Mouse (Mus musculus): ENCODE measurements at regions not wholly inside any gene's neighbourhood (a gene's known extent, or its start where the extent isn't known, plus 50 kb on each side); places are given as distances from the start of the nearest gene placed in this dataset.

DNA sequence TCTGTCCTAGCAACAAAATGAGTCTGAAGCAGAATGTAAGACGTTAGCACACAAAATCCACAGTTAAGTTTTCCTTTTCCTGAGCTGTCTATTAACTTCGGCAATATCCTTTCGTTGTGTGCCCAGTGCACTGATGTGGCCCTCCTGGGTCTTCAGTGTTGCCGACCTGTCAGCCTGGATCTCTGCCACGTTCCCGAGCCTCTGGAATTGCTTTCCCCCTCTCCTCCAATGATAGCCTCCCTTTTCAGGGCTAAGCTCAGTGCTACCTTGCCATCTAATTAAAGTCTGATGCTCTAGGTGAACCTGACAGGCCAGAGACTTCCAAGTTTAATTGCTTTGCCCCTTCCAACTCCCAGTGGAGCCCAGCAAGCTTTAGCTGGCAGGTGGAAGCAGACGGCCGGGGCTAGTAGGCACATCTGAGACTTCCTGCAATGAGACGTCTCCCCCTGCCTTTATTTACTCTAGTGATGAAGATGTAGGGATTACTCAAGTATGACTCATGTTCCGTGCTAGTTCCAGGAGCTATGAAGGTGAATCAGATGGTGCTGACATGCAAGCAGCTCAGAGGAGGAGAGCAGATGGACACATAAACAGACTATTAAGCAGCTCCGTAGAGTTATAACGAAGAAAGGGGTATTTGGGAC lies 894.3 kb upstream of the Car8 start:
- peak; percentile 57 for DNase-seq (ENCODE audit: low read depth)

DNA sequence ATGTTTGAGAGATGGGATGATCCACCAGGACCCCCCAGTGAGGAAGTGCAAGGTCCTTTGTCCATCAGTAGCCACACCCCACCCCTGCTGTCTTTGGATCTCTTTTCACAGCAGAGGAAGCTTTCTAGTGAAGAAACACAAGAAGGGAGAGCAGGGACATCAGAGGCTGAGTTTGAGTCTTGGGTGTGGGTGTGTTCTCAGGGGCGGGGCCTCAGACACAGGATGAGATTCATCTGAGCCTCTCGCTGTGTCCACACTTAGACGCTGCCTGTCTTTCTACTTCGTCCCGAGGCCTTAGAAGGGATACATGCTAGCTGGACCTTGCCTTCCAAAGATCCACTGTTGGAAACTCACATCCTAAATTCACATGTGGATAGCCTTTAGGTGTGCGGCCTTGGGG lies 893.5 kb upstream of the Car8 start:
- no peak for DNase-seq (ENCODE audit: low read depth)

DNA sequence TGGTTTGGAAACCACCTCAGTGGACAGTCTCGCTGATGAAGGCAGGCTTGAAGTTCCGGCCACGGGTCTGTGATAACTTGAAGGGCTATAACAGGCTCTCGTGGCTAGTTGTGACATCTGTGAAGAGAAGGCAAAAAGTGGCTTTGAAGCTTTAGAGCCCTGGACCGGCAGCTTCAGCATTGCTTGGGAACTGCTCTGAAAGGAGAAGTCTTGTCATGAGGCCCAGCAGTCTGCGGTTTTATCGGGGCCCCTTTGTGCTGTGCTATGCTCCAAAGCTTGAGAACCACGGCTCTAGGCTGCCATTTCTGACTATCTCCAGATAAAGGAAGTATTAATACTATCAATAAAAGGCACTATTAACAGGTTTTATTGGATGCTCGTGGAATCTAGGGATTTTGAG lies 892.8 kb upstream of the Car8 start:
- no peak for DNase-seq (ENCODE audit: low read depth)

DNA sequence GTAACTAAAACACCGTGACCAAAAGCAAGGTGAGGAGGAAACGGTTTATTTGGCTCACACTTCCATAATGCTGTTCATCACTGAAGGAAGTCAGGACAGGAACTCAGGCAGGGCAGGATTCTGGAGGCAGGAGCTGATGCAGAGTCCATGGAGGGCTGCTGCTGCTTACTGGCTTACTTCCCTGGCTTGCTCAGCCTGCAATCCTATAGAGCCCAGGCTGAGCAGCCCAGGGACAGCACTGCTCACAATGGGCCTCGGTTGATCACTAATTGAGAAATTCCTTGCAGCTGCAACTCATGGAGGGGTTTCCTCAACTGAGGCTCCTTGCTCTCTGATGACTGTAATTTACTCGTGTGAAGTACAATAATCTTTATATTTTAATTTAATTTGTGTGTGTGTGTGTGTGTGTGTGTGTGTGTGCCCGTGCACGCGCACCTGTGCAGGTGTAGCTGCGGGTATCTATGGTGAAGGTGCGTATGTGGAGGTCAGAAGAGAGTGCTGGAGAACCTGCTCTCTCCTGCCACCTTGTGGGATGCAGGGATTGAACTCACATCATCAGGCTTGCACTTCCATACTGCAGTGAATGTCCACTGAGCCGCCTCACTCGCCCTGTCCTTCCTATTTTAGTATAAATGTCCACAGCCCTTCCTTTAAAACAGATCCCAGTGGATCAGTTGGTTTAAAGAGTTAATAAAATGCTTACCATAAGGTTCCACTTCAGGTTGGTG lies 886.6 kb upstream of the Car8 start:
- peak; percentile 57 for DNase-seq (ENCODE audit: low read depth)

DNA sequence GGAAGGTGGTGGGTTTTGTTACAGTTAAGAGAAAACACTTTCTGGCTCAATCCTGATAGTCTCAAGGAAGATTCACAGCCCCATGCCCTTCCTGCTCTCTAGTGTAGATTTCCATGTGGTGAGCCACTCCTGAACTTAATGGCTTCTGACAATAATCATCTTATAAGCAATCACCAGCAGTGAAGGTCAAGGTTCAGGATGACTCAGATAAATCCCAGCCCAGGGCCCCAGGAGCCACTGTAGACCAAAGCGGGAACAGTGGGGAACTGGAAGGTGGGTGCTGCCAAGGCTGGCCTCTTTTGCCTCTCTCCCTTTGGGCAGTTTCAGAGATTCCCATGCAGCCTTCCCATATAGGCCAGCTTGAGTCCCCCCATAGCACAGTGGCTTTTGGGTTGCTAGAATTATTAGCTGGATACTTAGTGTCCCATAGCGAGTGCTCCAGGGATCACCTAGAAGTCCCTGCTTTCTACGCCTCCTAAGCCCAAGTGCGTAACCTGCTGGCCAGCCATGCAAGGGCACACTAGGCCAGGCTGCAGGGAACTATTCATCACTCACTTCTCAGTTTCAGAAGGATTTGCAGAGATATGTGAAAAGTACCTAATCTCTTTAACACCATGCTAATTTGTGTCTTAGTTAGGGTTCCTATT lies 885.9 kb upstream of the Car8 start:
- no peak for DNase-seq (ENCODE audit: low read depth)

DNA sequence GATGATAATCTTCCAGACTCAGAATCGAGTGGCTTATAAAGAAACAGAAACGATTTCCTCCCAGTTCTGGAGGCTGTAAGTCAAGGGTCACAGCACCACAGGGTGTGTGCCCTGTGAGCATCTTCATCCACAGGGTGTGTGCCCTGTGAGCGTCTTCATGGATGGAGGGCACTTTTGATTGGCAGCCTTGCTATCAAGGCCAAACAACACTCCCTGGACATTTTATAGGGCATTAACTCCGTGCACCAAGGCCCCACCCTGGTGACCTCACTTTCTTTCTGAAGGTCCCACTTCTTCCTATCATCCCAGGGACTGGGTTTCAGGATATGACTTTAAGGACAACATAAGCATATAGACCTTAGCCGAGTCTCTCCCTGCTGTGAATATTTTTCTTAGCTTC lies 885.3 kb upstream of the Car8 start:
- no peak for DNase-seq (ENCODE audit: low read depth)

DNA sequence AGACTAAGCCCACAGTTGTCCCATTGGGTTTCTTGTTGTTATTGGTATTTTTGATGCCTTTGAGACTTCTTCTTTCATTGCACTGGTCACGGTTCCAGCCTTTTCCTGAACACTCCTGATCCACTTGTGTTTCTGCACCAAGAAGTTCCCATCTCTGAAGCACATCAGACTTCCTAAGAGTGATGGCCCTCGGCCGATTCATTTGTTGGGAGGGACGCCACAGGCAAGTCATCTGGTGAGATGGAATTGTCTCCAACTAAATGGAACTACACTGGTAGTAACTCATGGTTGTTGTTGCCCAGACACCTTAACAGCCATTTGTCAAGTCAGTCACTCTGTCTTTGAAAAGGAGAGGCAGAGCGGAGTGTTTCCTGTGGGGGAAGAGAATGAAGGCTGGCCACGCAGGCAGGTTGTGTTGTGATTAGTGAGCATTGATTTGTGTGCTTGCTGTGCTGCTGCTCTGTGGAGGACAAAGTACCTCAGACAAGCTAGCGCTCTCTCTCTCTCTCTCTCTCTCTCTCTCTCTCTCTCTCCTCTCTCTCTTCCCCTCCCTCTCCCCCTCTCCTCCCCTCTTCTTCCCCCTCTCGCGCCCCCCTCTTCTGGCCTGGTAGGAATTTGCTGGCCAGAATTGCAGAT lies 884.7 kb upstream of the Car8 start:
- DNase-seq (ENCODE audit: low read depth): no peak

DNA sequence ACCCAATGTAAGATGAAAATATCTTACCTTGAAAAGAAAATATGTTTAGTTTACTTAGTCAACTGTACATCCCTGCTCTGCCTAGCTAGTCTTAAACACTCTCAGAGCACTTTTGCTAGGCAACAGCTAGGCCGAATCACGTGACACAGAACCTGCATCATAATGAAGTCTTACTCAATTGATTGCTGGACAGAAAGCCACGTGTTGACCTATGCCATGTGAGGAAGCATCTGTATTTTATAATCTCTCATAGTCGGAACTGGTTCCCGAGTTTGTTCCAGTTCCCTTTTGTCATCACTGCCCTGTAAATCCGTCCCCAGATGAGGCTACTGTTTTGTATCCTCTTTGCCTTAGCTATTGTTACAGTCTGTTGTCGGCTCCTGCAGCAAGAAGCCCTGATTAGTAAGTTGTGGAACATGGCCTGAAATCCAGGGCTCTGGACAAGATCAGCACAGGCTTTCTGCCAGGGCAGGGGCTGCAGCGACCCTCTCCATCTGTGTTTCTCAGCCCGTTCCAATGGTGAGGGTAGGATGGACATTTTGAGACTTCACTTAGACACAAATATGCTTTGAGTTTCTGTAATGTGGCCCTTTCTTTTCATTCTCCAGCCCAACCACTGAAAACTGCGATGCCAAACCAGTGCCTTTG lies 883.9 kb upstream of the Car8 start:
- DNase-seq (ENCODE audit: low read depth): no peak

DNA sequence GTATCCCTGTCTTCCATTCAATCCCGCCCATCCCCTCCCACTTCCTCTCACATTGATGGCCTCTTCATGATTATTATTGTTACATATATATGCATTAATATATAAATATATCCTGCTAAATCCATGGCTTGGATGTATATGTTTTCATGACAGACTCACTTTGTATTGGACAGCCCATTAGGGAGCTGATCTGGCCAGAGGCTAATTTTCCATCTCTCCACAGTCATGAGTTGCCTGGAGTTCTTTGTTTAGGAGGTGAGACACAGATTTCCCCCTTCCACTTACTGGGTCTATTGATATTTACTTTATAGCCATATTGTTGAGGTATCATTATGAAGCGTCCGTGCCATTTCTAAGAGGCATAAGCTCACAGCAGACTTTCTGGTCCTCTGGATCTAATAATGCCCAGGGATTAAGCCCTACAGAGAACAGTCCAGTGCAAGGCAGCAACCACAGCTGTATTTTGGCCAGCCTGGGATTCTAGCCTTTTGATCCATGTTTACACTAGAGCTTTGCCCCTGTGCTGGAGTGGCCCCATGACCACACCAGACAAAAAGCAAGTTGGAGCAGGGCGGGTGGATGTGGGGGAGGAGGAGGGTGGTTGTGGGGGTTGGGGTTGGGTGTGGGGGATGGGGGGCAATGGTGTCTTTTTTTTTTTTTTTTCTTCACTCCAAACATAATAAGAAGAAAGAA lies 878.3 kb upstream of the Car8 start:
- no peak for DNase-seq (ENCODE audit: low read depth)

DNA sequence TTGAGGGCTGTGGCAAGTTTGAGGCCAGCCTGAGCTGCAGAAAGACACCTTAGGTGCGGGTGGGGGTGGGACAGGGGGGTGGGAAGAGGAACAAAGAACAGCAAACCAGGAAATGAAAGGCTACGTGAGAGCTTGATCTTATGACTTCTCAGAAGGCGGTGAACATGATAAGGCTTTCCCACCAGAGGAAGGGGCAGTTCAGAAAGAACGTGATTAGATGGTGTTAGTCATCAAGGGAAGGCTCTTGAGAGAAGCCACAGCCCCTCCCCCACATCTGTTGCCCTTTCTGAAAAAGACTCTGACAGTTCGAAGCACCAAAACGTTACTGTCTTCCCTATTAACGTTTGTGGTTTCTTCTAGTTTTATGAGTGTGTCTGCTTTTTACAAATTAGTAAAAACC lies 877.0 kb upstream of the Car8 start:
- peak; percentile 99 for DNase-seq (ENCODE audit: low read depth)

DNA sequence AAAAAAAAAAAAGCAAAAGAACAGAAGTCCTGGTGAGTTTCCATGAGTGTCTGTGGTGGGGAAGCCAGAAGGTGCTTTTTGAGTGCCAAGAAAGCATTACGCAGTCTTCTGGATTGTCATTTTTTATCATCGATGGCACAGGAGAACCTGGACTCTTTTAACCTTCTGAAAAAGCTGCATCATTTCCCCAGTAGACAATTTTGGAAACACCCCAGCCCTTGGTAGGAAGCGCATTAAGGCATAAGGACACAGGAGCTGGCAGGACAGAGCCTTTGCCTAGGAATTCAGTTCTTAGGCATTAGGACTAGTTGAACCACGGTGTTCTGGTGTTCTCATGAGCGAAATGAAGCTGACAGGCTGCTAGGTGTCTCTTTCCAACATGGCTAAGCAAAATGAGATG lies 875.1 kb upstream of the Car8 start:
- no peak for DNase-seq (ENCODE audit: low read depth)

DNA sequence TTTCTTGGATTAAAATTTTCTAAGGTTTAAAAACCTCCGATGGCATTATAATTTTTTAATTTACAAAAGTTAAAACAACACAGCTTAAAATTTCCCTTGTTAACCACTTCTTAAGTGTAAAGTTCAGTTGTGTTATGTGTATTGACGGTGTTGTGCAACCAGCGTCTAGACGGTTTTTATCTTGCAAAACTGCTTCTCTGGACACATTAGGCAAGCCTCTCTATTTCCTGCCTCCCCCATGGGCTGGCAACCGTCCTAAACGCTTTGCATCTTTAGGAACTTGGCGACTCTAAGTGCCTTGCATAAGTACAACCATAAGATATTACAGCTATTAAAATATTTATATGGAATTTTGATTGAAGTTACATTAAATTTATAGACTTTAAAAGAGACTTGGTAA lies 871.5 kb upstream of the Car8 start:
- peak; percentile 97 for DNase-seq (ENCODE audit: low read depth)

DNA sequence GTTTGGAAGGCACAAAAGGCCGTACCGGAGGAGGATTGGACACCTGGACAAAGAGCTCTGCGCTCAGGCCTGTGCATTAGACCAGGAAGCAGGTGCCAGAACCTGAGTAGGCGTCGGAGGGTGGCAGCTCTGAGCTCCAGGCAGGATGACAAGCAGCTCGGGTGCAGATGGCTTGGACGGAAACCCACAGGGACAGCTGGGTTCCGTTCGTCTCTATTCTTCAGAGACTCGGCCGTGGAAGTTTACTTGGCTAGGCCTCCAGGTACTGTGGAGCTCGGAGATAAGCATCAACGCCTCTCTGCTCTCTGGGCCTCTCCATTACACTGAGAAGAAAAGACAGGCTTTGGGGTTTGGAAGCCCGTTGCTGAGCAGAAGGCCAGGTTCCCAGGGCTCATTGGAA lies 868.5 kb upstream of the Car8 start:
- DNase-seq (ENCODE audit: low read depth): no peak

DNA sequence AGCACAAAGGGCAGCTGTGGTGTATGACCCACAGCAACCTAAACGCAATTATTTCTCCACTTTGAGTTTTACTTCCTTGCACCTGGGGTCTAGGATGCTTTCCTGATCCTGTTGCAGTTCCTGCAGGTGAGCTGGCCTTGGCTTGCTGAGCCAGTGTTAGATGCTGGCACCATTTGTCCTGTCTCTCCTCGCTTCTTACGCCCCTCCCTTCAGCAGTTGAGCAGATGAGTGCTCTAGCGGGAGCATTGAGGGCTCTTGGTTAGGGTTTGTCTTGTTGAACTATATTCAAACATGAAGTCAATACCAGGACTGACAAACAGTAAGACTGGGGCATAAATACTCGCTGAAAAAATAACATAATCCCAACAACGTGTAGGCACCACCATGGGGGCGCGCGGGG lies 867.9 kb upstream of the Car8 start:
- no peak for DNase-seq (ENCODE audit: low read depth)

DNA sequence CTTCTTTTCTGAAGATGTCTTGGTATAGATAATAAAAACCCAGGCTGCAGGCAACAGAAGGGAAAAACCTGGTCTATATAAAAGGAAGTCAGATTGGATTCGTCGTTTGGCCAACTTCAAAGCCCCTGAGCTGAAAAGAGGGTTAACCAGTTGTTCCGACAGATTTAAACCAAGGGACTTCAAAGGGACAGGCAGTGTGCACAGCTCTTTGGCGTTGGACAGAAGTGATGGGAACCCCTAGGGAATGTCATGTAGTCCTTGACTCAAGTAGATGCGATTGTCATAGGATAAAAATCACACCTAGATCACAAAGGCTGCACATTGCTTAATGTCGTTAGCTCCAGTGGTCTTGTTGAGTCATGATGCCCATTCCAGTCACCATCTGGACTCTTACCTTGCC lies 865.8 kb upstream of the Car8 start:
- no peak for DNase-seq (ENCODE audit: low read depth)

DNA sequence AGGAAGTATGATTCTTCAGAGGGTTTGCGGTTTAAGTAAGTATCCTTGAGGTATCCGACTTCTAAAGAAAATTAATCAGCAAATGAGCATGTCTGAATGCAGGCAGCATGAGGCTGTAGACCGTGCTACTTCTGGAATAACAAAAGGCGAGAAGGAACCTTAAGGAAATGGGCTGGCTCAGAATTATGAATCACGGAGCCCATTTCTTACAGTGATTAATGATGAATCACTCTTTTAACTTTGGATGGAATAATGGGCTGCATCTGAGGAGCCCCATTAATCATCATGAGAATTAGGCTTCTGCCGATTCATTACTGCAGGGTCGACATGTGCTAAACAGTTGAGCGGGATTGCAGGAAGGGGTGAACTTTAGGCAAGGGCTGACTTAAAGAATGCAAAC lies 865.1 kb upstream of the Car8 start:
- peak; percentile 69 for DNase-seq (ENCODE audit: low read depth)

DNA sequence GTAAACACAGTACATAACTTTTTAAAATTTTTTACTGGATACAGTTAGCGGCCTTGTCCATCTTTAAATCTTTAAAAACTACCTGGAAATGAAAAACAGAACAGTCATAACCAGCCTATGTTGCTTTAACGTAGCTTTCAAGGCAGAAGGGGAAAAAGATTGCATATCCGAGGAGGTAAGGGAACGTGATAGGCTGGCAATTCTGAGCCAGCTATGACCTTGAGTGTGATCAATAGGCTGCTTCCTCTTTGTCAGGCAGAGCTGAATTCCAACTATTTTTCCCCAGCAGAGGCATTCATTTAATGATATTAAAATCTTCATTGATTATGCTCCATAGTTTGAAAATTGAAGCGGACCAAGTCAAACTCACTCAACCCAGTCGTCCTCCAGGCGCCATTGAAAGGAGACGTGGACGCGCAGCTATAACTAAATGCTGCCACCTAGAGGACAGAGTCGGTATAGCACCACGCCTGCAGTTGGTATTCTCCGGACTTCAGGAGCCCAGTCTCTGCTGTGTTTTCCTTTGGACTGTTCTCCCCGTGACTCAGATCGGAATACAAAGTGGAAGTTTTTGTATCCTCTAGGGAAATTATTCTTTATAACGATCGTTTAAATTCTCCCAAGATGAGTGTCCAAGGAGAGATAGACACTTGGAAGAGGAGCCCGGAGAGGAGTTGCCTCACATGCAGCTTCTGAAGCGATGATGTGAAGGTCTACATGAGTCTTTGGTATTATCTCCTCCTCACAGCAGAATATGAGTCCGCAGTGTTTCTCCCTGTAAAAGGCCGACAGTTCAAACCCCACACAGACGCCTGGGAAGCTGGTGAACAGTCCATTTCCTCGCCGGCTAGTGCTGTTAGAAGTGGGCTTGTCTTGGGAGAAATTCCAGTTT lies 858.2 kb upstream of the Car8 start:
- peak; percentile 80 for DNase-seq (ENCODE audit: low read depth)

DNA sequence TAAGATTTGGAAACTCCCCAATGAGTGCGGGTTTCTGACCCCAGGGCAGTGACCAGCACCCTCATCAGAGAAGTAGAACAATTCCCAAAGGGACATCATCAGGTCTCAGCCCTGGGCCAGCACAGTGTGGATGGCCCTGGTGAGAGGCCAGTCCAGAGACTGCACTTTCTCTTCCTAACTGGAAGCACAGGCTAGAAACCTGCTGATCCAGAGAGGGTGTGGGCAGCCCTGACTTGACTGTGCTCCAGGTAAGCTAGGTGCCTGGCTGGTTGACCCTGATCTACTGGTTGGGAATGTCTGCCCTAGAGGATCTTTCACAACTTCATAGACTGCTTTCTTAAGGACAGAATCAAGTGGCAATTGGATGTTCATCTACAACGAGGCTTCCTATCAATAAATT lies 857.4 kb upstream of the Car8 start:
- DNase-seq (ENCODE audit: low read depth): no peak

DNA sequence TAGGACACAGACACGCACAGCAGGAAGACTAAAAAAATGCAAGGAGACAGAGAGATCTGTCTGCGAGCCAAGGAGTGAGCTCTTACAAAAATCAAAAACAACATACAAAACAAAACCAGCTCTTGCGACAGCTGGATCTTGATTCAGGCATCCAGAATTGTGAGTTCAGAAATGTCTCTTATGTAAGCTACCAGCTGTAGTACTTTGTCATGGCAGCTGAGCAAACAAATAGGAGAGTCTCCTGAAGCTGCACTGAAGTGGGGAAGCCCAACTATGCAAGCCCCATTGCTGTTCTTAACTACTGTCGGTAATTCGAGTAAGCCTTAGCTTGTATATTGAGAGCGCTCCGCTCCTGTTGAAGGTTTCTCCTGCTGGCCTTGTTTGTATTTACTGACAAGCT lies 856.8 kb upstream of the Car8 start:
- peak; percentile 36 for DNase-seq (ENCODE audit: low read depth)

DNA sequence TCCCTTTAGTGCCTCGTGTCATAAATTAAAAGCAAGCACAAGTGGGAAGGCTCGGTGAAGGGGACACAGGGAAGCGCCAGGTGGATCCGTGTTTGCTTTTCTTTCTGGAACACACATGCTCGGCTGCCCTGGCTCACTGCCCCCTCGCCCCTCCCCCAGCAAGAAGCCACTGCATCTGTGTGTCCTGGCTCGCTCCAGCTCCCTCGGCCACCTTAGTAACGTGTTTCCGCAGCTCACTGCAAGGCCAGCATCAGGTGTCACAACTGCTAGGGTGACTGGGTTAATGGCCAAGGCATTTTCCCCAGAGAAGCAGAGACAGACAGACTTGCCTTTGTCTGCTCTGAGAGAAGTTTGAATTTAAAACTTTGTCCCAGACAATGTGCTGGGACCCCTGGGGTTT lies 855.7 kb upstream of the Car8 start:
- no peak for DNase-seq (ENCODE audit: low read depth)

DNA sequence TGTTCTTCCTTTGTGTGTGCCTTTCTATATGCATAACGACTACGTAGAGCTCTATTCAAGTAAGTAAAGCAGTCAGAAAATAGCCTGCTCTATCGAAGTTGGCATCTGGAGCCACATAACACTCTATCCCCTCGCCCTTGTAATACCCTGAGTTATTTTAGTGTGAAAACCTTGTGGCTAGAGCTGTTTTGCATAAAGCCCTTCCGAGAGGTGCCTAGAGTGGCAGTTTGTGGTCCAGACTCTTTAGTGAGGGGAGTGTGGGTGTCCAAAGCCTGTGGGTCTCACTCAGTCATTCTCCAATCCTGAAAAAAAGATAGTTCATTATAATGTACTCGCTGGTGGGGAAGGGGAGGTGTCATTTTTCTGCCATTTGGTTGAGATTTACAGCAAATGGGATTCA lies 855.2 kb upstream of the Car8 start:
- DNase-seq (ENCODE audit: low read depth): no peak

All from 416B (cell line).